Mouse (Mus musculus): ENCODE measurements at regions not wholly inside any gene's neighbourhood (a gene's known extent, or its start where the extent isn't known, plus 50 kb on each side); places are given as distances from the start of the nearest gene placed in this dataset.

- no peak for DNase-seq (ENCODE audit: low spot score in 2 of 2)
Measured at GRCm38 (mm10) chr6:140368354-140369069, 55.3 kb upstream of the Plekha5 start.

- DNase-seq (ENCODE audit: low spot score in 2 of 2): no peak
Measured at GRCm38 (mm10) chr6:140367303-140367702, 56.6 kb upstream of the Plekha5 start.

GRCm38 (mm10) chr6:140366791-140367190 is 57.1 kb upstream of the Plekha5 start:
- DNase-seq (ENCODE audit: low spot score in 2 of 2): no peak

GRCm38 (mm10) chr6:140360996-140361395 is 62.9 kb upstream of the Plekha5 start:
- peak; percentile 44 to 81 for DNase-seq (ENCODE audit: low spot score in 2 of 2)

- no peak for DNase-seq (ENCODE audit: low spot score in 2 of 2)
Measured at GRCm38 (mm10) chr6:140357901-140358300, 66.0 kb upstream of the Plekha5 start.

GRCm38 (mm10) chr6:140357300-140357699 is 66.6 kb upstream of the Plekha5 start:
- no peak for DNase-seq (ENCODE audit: low spot score in 2 of 2)

GRCm38 (mm10) chr6:140354082-140354481 is 69.8 kb upstream of the Plekha5 start:
- no peak for DNase-seq (ENCODE audit: low spot score in 2 of 2)

- DNase-seq (ENCODE audit: low spot score in 2 of 2): no peak
Measured at GRCm38 (mm10) chr6:140353610-140354009, 70.2 kb upstream of the Plekha5 start.

GRCm38 (mm10) chr6:140351365-140352095 is 72.3 kb upstream of the Plekha5 start:
- no peak for DNase-seq (ENCODE audit: low spot score in 2 of 2)

- no peak for DNase-seq (ENCODE audit: low spot score in 2 of 2)
Measured at GRCm38 (mm10) chr6:140348578-140348977, 75.3 kb upstream of the Plekha5 start.

- no peak for DNase-seq (ENCODE audit: low spot score in 2 of 2)
Measured at GRCm38 (mm10) chr6:140346929-140347328, 76.9 kb upstream of the Plekha5 start.

- no peak for DNase-seq (ENCODE audit: low spot score in 2 of 2)
Measured at GRCm38 (mm10) chr6:140343638-140344037, 80.2 kb upstream of the Plekha5 start.

GRCm38 (mm10) chr6:140342881-140343280 is 81.0 kb upstream of the Plekha5 start:
- DNase-seq (ENCODE audit: low spot score in 2 of 2): no peak

GRCm38 (mm10) chr6:140339731-140340130 is 84.1 kb upstream of the Plekha5 start:
- DNase-seq (ENCODE audit: low spot score in 2 of 2): no peak

- no peak for DNase-seq (ENCODE audit: low spot score in 2 of 2)
Measured at GRCm38 (mm10) chr6:140337897-140338749, 85.7 kb upstream of the Plekha5 start.

- no peak for DNase-seq (ENCODE audit: low spot score in 2 of 2)
Measured at GRCm38 (mm10) chr6:140337083-140337491, 86.8 kb upstream of the Plekha5 start.

- DNase-seq (ENCODE audit: low spot score in 2 of 2): no peak
Measured at GRCm38 (mm10) chr6:140336414-140336941, 87.4 kb upstream of the Plekha5 start.

- no peak for DNase-seq (ENCODE audit: low spot score in 2 of 2)
Measured at GRCm38 (mm10) chr6:140333397-140333796, 90.5 kb upstream of the Plekha5 start.

GRCm38 (mm10) chr6:140308641-140309040 is 115.2 kb upstream of the Plekha5 start:
- no peak for DNase-seq (ENCODE audit: low spot score in 2 of 2)

GRCm38 (mm10) chr6:140306811-140307558 is 116.9 kb upstream of the Plekha5 start:
- no peak for DNase-seq (ENCODE audit: low spot score in 2 of 2)

- DNase-seq (ENCODE audit: low spot score in 2 of 2): no peak
Measured at GRCm38 (mm10) chr6:140304105-140304504, 119.7 kb upstream of the Plekha5 start.

Data from right cerebral cortex, postnatal 10 days (tissue).